Mouse (Mus musculus) CH12.LX (cell line): Measurements from ENCODE around the gene Ilf2.

Experiments
- CTCF ChIP-seq, 2 experiments: IDR thresholded peaks in 1 of 2; conservative IDR thresholded peaks in 1 of 2; 2 replicates each; pipeline ENCODE4 v1.5.1; 2011 to 2012; ENCODE audit warnings: low read depth in 2 of 2, low read length in 2 of 2, improper control_type of control experiment in 1 of 2, inconsistent platforms in 1 of 2, mild to moderate bottlenecking in 1 of 2, moderate library complexity in 1 of 2
- ETS1 ChIP-seq: conservative IDR thresholded peaks from 2 replicates; pipeline ENCODE4 v1.6.1; 2012; ENCODE audit warnings: low read depth, mild to moderate bottlenecking, inconsistent platforms, low read length, improper control_type of control experiment, moderate library complexity
- HCFC1 ChIP-seq: IDR thresholded peaks from 2 replicates; pipeline ENCODE4 v1.6.1; 2012; ENCODE audit warnings: low read depth, mild to moderate bottlenecking, inconsistent platforms, low read length, improper control_type of control experiment
- KAT2A ChIP-seq: IDR thresholded peaks from 2 replicates; pipeline ENCODE4 v1.6.1; 2012; ENCODE audit warnings: low read length, improper control_type of control experiment, inconsistent platforms; ENCODE audit not compliant: insufficient replicate concordance
- MAZ ChIP-seq: IDR thresholded peaks from 2 replicates; pipeline ENCODE4 v1.6.1; 2012; ENCODE audit warnings: low read depth, mild to moderate bottlenecking, inconsistent platforms, low read length, improper control_type of control experiment, moderate library complexity
- PAX5 ChIP-seq: IDR thresholded peaks from 2 replicates; pipeline ENCODE4 v1.6.1; 2012; ENCODE audit warnings: low read length, inconsistent platforms, mixed read lengths
- POLR2A ChIP-seq: IDR thresholded peaks from 2 replicates; pipeline ENCODE4 v1.6.1; 2011; ENCODE audit warnings: low read depth, mild to moderate bottlenecking, improper control_type of control experiment, low read length
- POLR2AphosphoS2 ChIP-seq: IDR thresholded peaks from 2 replicates; pipeline ENCODE4 v1.6.1; 2011; ENCODE audit warnings: low read depth, low read length, improper control_type of control experiment
- RAD21 ChIP-seq: IDR thresholded peaks from 2 replicates; pipeline ENCODE4 v1.6.1; 2011; ENCODE audit warnings: low read depth, mild to moderate bottlenecking, low read length, improper control_type of control experiment, moderate library complexity
- SIN3A ChIP-seq: IDR thresholded peaks from 2 replicates; pipeline ENCODE4 v1.6.1; 2012; ENCODE audit warnings: low read length, improper control_type of control experiment, inconsistent platforms
- USF1 ChIP-seq: IDR thresholded peaks from 2 replicates; pipeline ENCODE4 v1.6.1; 2014; ENCODE audit warnings: low read depth, mild to moderate bottlenecking, inconsistent platforms, low read length, improper control_type of control experiment

- TF ChIP-seq CTCF (conservative IDR thresholded peaks at IDR 0.05 in 1 of 2, IDR thresholded peaks at IDR 0.05 in 1 of 2; ENCODE audit: low read depth in 2 of 2, low read length in 2 of 2) = no peak
- no peak for TF ChIP-seq RAD21
- TF ChIP-seq POLR2A = no peak
- no peak for TF ChIP-seq MAZ
- TF ChIP-seq SIN3A = no peak
- TF ChIP-seq POLR2AphosphoS2 = no peak
- TF ChIP-seq USF1 = no peak
- no peak for TF ChIP-seq HCFC1
- TF ChIP-seq PAX5 = no peak
- no peak for TF ChIP-seq KAT2A
- TF ChIP-seq ETS1 = no peak
Observed at GRCm38 (mm10) chr3:90506362-90506761, 30.4 kb downstream of the Ilf2 start.
